Mouse (Mus musculus) myocyte (in vitro differentiated cells): ENCODE data around the gene Gmnn.

Experiments used
- CEBPB ChIP-seq: IDR thresholded peaks from 2 replicates; pipeline ENCODE4 v1.6.1; 2011; ENCODE audit warnings: mild to moderate bottlenecking, moderate library complexity; ENCODE audit not compliant: poor library complexity, insufficient read depth, severe bottlenecking
- E2F4 ChIP-seq: IDR thresholded peaks from one replicate; pipeline ENCODE4 v1.6.1; 2011; ENCODE audit warnings: mild to moderate bottlenecking, control low read depth, moderate library complexity; ENCODE audit not compliant: insufficient read depth
- MAX ChIP-seq: IDR thresholded peaks from one replicate; pipeline ENCODE4 v1.6.1; 2011; ENCODE audit warnings: low read depth, mild to moderate bottlenecking, control low read depth
- POLR2A ChIP-seq: IDR thresholded peaks from one replicate; pipeline ENCODE4 v1.6.1; 2011; ENCODE audit warnings: low read depth, mild to moderate bottlenecking, control low read depth, moderate library complexity; ENCODE audit not compliant: insufficient read length
- POLR2AphosphoS2 ChIP-seq: IDR thresholded peaks from one replicate; pipeline ENCODE4 v1.6.1; 2011; ENCODE audit warnings: low read depth, control low read depth; ENCODE audit not compliant: insufficient read length
- SRF ChIP-seq: IDR thresholded peaks from one replicate; pipeline ENCODE4 v1.6.1; 2011; ENCODE audit warnings: low read depth; ENCODE audit not compliant: control insufficient read depth, insufficient read length
- TCF12 ChIP-seq: IDR thresholded peaks from one replicate; pipeline ENCODE4 v1.6.1; 2011; ENCODE audit warnings: mild to moderate bottlenecking, control low read depth; ENCODE audit not compliant: poor library complexity, insufficient read depth, severe bottlenecking
- TCF3 ChIP-seq: IDR thresholded peaks from one replicate; pipeline ENCODE4 v1.6.1; 2011; ENCODE audit warnings: low read depth, control low read depth; ENCODE audit not compliant: insufficient read length

DNA sequence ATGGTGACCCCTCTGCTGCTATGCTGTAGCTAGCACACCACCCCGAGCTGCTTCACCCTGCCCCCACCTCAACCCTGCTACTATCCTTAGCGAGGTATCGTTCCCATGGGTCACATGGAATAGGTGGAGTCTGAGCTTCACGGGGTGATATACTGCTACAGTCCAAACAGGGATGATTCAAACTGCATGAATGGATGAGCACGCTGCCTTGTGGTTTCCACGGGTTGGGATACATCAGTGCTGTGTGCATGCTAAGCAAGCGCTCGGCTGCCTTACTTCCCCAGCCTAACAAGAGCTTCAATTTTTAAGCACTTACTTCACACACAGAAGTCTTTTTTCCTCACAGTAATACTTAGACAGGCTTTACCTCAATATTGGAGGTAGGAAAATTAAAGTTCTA is 10.9 kb downstream of the Gmnn start:
- TF ChIP-seq POLR2A (no peak), POLR2AphosphoS2 (no peak), MAX (no peak), E2F4 (no peak), SRF (no peak), TCF3 (no peak), CEBPB (no peak), TCF12 (no peak)
